Mouse (Mus musculus): Measurements from ENCODE around the gene Bcar3.

Gene Bcar3

DNA sequence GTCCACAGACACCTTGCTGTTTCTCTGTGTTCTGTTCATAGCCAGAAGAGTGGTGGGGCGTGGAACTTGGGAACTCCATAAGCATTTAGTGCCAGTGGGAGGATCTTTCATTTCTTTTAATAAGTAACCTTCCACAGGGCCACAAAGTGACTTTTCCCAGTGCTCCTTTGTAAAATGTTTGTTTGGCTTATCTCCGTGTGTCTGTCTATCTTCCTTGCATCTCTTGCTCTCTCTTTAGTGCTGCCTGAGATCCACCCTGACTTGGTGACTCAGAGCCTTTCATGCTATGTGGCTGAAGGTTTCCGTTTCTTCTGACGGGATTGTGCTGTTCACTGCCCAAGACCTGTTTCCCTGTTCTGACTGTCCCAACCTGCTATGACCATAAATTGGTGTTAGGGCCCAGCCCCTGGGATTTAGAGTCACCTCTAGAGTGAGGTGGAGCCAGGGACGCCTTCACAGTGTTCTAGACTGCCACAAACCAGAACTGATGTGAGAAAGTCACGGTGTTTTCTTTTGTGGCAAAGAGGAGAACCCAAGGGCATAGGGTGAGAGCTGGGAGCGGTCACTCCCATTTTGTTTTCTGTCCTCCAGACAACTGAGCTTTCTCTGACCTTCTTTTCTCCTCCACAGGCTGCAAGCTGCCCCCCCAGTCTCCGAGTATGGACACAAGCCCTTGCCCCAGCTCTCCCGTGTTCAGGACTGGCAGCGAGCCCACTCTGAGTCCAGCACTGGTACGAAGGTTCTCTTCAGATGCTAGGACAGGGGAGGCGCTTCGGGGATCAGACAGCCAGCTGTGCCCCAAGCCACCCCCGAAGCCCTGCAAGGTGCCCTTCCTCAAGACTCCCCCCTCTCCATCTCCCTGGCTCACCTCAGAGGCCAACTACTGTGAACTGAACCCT, 218.0 kb downstream of the Bcar3 start:
- no peak for DNase-seq (ENCODE audit: low spot score)

DNA sequence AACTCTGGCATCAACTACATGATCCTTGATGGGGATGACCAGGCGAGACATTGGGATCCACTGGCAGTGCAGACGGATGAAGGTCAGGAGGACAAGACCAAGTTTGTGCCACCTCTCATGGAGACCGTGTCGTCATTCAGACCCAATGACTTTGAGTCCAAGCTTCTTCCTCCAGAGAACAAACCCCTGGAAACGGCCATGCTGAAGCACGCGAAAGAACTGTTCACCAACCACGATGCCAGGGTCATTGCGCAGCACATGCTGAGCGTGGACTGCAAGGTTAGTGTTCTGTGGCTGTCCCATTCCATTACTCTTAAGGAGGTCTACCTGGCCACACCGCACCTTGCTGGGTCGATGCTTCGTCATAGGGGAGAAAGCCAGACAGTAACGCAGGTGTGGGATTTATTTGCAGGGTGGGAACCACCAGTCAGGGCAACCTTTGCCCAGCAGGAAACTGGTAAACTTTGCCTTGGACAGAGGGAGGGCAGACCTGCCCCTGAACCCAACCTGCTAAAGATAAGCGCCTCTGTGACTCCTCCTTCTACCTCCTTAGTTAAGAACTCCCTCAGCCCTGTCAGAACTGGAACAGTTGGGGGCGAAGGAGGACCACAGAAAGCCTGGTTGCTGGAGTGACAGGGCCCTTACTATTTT, 218.9 kb downstream of the Bcar3 start:
- DNase-seq (ENCODE audit: low spot score): no peak

DNA sequence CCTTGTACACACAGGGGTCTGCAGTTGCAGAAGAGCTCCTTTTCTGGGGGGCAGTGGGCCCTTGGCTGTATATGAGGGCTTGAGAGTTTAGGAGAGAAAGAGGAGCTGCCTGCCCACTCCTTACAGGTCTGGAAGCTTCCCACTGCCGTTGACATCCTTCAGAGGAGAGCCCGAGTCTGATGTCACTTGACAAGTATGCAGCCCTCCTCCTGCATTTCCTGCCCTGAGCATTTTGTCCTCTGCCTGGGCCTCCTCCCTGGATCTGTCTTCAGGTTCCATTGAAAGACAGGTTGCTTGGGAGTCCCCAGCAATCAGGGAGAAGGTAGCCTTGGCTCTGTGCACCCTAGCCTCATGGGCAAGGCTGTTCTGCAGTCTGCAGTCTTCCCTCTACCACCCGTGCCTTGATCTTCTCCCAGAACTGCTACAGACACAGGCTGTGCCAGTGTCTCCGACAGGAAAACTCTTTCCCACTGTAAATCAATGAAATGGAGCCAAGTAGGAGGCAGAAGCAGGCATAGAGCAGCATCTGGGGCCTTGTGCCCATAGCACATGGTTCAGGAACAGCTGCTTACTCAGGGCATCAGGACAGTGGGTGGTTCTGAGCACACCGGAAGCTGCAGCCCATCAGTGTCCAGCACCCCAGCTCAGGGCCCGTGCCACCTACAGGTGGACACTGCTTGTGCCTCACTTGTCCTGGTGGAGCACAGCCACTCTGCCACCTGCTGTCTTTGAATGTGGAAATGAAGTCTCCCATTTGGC, 221.8 kb downstream of the Bcar3 start:
- no peak for DNase-seq (ENCODE audit: low spot score)

DNA sequence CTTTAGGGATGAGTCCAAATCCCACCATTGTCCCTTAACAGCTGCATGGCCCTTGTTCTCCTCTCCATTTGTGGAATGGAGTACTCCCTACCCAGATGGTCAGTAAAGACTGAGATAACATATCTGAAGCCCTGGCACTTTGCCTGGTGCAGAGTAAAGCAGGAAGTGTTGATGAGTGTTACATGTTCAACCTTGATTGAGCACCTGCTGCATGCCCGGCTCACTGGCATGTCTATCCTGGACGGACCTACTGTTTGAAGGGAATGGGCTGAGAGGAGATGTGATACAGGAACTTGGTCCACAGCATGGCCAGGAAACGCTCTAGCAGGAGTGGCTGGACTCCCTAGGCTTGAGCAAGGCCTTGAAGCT, 222.4 kb downstream of the Bcar3 start:
- DNase-seq (ENCODE audit: low spot score): no peak

DNA sequence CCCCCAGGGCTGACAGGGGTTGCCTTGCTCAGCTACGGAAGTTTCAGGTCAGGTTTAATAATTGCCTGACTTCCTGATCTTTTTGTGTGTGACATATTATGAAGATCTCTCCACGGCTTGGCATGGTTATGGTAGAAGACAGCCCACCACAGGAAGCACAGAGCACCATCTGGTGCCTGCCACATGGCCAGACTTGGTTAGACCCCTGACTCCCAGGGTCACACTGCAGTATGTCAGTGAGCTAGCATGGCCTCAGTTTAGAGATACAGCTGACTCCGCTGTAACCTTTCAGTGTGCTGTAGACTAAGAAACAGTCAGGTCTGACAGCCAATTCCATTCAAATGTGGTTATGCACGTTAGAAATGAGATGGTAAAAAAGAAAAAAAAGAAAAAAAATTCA, 223.8 kb downstream of the Bcar3 start:
- DNase-seq (ENCODE audit: low spot score): no peak

DNA sequence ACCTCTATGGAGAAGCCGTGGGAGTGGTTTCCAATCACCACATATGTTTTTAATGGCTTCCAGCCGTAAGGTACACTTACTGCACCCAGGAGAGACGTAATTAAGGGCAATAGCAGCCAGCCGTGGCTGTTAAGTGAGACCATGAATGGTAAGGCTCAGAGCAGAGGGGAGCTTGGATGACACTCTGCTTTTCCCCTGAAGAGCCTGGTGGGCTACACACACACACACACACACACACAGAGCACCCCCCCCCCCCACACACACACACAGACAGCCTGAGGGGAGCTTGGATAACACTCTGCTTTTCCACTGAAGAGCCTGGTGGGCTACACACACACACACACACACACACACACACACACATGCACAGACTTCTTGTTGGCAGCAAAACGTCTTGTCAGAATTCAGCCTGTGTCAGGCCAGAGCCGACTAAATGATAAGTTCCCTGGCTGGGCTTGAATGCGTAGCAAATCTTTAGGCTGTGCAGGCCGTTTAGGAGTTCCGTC, 224.3 kb downstream of the Bcar3 start:
- DNase-seq (ENCODE audit: low spot score): no peak

DNA sequence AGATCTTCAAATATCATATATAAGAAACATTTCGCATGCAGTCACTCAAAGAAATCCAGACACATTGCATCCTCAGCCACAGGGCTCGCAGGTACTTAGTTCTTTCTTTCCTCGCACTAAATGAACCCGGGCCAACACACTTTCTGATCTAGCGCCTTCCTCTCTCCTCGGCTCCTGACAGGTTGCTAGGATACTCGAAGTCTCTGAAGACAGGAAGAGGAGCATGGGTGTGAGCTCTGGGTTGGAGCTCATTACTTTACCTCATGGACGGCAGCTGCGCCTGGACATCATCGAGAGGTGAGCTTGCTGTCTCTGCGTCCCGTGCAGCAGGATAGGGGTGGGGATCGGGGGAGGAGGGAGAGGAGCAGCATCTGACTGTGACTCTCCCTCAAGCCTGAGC, 225.1 kb downstream of the Bcar3 start:
- DNase-seq (ENCODE audit: low spot score): no peak

DNA sequence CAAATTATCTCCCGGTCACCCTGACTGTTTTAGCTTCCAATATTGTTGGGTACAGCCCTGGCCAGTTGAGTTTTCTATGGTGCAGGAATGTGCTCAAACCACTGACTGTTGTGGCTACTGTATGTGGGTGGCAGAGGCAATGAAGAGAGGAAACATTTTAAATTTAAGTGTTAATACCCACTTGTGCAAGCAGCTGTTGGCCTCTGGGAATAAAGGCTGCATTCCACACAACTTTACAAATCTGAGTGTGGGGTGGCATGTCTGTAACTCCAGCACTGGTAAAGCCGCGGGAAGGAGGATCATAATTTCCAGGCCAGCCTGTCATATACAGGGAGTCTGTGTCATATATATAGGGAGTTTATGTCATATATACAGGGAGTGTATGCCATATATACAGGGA, 226.4 kb downstream of the Bcar3 start:
- DNase-seq (ENCODE audit: low spot score): no peak

DNA sequence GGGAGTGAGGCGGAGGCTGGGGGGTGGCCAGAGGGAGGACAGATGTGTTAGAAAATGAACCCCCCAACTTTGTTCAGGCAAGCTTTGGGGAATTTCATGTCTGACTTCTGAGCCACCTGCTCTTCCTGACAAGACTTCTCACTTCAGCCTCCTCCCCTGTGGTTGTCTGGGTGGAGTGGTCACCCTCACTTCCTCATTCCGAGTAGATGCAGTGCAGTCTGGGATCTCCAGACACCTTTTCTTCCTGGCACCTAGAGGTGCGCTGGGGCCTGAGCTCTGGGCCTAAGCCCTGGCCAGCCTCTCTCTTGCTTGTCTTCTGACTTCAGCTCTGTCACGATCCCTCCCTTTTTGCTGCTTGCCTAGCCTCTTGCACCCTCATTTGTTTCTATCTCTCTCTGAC, 226.9 kb downstream of the Bcar3 start:
- no peak for DNase-seq (ENCODE audit: low spot score)

DNA sequence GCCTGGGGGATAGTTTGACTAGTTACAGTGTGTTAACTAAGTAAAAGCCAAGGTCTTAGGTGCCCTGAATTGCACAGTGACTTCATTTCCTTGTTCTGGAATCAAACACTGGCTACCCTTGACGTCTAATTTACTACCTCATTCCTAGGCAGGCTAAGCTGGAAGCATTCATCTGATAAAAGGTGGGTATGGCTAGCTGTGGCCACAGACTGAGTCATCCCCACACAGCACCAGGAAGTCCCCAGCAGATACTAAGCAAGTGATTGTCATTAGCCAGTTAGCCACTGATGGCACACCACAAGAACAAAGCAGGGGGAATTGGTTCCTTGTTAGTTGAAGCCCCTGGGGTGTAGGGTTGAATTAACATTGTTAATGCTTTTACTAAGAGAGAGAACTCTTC, 227.4 kb downstream of the Bcar3 start:
- DNase-seq (ENCODE audit: low spot score): no peak

DNA sequence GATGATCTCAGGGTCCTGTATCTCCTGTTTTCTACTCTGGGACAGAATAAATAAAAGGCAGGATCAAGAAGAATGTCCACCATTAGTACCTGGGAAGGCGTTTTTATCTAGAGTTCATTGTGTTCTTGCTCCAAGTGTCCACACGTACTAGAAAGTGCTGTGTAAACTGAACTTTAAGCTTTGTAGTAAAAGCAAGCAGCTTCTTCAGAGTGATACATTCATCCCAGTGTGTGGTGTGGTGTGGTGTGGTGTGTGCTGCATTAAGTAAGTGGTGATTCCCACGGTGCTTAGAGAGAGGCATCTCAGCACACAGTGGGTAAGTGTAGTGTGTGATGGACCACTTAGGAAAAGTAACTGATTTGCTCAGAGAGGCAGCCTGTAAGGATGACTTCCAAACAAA, 234.5 kb downstream of the Bcar3 start:
- DNase-seq (ENCODE audit: low spot score): no peak

DNA sequence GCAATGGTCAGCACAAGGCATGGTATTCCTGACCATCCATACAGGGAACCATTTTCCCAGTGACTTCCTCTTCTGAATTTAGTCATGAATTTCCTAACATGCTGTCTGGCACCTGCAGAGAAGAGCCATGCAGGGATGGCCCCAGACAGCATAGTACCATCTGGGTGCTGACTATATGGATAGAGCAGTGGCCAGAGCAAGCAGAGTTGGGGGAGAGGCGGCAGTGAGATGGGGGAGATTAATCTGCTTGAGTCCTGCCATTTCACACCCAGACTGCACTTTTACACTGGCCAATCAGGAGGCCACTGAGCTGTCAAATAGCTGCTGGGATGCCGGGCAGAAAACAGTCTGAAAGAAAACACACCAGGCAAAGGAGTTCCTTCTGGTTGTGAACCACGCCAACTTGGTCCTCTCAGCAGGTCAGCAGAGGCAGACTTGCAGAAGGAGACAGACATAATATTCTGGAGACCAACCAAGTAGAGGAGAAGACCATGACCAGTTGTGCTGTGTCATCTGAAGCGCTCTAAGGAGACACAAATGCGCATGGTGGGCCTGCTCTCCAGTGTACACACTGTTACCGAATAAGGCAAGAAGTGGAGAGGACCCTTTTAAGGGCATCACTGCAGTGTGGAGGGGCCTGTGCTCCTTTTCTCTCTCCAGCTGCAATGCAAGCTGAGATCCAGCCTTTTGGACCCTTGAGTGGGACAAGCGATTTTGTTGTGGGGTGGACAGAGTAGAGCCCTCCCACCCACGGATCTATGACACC, 242.2 kb downstream of the Bcar3 start:
- no peak for DNase-seq (ENCODE audit: low spot score)

DNA sequence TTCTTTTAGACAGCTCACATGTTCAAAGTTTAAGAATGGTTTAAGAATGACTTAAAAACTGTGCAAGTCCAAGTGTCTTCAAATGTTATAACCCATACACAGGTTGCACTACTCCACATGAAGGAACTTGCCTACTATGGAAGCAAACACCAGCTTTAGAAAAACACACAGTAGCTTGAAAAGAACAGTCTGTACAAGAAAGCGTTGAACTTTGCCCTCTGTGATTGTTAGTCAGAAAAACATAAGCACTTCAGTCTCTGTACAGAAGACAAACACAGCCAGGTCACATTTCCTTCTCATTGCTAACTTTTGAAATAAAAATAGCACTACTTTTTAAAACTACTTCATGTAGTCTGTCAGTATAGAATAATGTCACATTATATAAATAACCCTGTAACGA, 244.9 kb downstream of the Bcar3 start:
- no peak for DNase-seq (ENCODE audit: low spot score)

DNA sequence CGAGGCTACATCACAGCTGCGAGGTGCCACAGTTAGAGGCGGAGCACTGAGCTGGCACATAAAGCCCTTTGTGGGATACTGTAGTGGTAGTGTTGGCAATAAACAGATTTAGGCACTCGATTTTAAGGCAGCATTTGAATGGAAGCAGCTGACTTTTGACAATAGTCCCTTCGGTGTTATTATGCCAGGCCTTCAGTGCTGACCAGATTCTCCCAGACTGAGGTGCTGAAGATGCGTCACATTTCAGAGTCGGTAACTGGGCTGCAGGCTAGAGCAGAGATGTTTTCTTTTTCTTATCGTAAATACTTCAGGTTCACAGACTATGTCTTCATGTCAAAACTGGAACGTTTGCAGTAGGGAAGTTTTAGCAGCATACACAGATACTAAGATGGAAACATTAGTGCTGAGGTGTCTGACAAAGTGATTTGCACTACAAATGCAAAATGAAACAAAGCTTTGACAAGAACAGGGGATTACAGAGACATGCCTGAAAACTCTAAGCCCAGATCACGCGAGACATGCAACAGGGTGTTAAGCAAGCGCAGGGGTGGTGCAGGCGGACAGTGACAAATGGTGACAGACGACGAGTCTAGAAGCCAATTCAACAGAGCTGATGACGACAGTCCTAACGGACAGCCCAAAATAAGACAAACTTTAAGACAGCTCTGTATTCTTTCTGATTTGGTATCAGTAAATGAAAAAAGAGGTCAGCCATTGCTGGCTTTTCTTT, 246.2 kb downstream of the Bcar3 start:
- DNase-seq (ENCODE audit: low spot score): no peak

DNA sequence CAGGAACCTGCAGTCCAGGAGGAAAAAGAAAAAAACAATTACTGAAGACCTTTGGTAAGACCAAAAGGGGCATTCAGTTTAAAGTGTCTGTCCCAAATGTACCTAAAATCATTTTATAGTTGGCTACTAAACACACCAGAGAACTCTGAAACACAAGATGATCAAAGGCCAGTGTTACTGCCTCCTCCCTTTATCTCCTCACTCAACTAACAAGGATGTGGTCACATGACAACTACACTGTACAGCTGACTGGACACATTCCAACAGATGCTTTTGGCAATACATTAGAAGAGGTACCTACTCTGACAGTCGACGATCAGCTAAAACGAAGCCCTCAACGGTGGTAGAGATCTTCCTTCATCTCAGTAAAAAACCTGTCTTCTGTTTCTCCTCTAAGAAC, 247.0 kb downstream of the Bcar3 start:
- no peak for DNase-seq (ENCODE audit: low spot score)

DNA sequence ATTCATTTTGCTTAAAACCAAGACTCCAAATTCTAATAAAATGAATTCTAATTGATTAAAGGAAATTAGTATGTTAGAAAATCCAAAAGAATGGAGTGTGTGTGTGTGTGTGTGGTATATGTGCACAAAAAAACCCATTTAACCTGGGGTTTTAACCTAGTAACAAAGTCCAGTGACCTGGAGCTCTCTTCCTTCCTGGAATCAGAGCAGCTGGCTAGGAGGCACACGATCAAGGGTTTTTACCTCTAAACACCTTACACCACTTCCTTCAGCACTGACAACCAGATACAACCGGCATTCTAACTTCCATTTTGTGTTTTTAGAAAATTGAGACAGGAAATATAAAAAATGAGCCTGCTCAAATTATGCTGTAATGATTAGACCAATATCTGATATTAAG, 251.4 kb downstream of the Bcar3 start:
- DNase-seq (ENCODE audit: low spot score): no peak

DNA sequence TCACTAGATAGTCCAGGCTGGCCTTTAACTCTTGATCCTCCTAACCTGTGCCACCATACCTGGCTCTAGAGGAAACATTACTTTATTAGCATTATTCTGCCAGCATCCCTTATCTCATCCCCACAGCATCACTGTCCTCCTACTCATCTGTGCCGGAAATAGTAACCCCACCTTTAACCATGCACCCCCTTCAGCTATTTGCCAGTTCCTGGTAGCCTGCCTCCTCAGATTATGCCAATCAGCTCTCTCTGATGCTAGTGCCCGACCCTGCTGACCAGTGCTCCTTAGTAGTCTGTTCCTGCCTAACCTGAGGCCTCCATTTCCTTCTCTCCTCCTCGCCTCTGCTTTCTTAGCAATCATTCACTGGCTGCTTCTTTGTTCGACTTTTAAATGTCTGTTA, 253.5 kb downstream of the Bcar3 start:
- DNase-seq (ENCODE audit: low spot score): no peak

DNA sequence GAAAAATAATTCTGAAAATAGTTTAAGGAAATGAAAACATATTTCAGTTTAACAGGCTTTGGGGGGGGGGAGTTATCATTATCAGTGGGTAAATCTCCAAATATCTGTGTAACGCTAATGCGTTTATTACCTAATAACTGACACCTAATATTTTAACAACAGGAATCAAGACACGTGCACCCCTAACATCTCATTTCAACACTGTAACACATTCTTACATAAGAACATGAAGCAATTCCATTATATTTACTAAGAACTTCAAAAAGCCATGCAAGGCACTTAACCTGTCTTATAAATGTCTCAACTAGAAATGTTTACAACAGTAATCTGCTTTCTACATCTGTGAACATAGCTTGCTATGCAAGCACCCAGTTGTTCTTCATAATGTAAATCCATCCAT, 257.2 kb downstream of the Bcar3 start:
- no peak for DNase-seq (ENCODE audit: low spot score)

DNA sequence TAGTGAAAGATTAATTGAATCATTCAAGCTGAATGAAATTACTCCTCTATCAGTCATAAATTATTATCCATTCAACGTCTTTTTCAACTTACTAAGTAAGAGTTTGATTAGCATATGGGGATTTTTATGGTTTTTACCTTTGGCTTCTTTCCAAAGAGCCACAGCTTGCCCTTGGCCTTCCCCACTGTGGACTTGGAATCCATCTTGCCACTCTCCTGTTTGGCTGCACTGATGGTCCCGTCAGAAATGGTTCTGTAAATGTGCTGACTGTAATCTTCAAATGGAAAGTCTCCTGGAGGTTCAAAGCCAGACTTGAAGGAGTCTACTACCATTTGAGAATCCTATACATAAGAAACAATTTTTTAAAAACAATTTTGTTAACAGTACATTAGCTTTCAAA, 263.8 kb downstream of the Bcar3 start:
- DNase-seq (ENCODE audit: low spot score): no peak

DNA sequence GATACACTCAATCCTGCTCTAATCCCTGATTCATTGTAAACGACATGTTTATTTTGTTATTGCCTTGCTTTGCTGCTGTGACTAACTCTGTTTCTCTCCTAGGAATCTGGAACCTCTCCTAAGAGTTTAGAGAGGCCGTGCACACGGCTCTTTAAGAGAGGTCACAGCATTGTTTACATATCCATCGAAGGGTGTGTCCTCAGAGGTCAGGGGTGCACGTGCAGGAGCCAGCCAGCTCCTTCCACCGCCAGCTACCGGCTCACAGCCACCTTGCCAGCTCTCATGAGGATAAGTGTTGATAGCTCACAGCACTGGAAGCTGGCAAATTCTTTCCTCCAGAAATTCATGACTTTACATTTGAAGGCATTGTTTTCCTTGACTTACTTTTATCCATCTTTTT, 271.3 kb downstream of the Bcar3 start:
- no peak for DNase-seq (ENCODE audit: low spot score)

DNA sequence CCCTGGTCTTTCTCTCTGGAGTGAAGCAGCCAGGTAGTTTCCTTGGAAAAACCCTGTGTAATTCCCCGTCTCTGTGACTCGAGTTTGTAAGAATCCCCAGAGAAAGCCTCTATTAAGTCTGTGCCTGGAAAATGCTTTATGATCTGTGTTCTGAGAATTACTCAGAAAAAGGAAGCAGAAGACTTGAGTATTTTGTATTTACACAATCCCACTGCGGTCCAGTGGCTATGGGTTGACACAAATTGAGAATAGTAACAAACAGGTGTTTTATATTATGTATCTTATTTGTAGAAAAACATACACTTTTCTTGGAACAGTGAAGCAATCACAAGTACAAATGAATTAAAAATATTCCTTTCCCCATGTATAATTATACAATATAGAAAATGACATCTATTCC, 272.2 kb downstream of the Bcar3 start:
- DNase-seq (ENCODE audit: low spot score): no peak

All from T-cell, adult 2 months (primary cell).